Mouse (Mus musculus) kidney, postnatal 10 days (tissue): ENCODE measurements at regions not wholly inside any gene's neighbourhood (a gene's known extent, or its start where the extent isn't known, plus 50 kb on each side); places are given as distances from the start of the nearest gene placed in this dataset.
"Not testable (repeated sequence)": the region's sequence is repeated elsewhere in the genome, so short reads cannot be mapped to it uniquely, and the experiment has no call there.

Experiments used
- DNase-seq: peaks from one replicate; pipeline ENCODE4 v3.0.0; 2021; ENCODE audit warnings: mixed read lengths

DNA sequence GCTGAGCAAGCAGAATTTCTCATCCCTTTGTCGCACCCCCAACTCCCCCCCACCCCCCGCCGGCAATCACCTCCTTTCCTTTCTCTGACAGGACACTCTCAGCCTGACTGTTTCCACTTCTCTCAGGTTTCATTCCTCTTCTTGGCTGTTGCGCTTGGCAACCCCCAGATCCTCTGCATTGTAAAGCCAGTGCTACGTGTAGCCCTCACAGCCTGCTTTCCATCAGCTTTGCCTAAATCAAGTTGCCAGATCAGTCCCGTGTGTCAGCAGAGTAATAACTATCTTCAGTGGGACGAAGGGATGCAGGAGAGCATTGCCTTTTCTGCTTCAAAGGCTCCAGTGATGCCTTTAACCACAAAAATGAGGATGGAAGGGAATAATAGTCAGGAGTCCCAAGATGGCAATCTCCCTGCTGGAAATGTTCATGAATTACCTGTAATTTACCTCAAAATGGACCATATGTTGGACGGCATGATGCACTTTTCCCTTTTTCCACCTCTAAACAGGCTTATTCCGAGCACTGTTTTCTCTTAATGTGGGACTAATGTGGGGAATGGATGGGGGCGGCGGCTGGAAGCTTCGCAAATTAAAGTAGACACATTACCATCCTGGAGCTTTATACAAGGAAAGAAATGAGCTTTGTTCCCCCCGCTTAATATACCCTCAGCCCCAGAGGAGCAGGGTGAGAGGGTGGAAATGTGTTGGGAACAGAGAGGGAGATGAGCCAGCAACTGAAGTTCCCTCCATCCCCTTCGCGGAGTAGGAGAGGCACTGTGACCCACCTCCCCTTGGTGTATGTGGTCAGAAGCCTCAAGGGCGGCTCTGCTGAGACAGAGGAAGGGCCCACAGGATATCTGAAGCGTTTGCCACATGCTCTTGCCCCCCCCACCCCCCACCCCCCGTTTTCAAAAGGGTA lies 168.3 kb upstream of the Npvf start:
- no peak for DNase-seq

- DNase-seq: no peak
These were observed 169.1 kb upstream of the Npvf start for GRCm38 (mm10) chr6:50823220-50823910.

DNA sequence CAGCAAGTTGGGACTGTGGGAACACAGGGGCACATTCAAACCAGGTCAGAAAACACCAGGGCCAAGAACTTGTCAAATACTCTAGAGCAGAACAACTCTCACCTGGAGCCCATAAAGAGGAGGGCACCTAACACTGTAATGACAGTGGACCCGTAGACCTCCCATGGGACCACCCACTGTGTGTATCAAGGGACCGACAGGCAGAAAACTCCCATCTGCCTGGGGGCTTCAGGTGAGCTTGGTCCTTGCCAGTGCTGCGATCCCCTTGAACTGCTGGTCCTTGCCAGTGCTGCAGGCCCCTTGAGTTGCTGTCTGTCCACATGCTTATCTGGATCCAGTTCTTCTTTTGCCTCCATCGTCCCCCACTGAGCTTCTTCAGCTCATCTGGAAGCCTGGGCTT lies 170.2 kb upstream of the Npvf start:
- no peak for DNase-seq

DNA sequence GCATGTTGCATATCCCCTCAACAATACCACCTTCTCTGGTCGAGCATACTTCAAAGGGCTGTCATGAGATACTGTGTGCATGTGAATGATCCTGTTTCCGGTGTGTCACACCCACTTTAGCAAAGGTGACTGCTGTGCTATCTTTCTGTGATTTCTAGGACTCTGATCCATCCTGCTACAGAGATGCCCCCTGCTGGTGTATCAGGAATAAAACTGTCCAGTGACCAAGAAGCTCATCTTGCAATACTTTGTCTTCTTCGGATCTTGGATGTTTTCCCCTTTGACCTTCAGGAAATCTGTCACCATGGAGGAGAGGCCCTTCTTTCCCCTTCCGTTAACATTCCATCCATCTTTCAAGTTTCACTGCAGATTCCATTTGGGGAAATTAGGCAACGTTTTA lies 177.5 kb upstream of the Npvf start:
- DNase-seq: no peak

- no peak for DNase-seq
These were observed 181.9 kb upstream of the Npvf start for GRCm38 (mm10) chr6:50835997-50836625.

DNA sequence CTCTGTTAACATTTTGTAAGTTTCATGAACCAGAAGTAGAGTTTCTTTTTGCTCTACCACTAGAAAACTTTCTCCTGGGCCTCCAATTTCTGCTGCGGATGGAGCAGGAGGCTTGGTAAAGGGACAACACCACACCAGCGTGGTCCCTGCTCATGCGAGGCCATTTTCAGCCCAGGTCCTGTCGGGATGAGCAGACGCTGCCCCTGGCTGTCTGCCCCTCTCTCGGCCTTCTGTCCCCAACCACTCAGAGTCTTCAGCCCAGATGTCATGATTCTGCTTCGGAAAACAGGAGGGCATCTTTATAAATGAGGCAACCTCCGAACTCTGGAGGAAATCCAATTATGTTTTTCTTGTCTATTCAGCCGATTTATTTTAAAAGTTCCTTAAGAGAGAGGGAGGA lies 186.6 kb upstream of the Npvf start:
- no peak for DNase-seq

DNA sequence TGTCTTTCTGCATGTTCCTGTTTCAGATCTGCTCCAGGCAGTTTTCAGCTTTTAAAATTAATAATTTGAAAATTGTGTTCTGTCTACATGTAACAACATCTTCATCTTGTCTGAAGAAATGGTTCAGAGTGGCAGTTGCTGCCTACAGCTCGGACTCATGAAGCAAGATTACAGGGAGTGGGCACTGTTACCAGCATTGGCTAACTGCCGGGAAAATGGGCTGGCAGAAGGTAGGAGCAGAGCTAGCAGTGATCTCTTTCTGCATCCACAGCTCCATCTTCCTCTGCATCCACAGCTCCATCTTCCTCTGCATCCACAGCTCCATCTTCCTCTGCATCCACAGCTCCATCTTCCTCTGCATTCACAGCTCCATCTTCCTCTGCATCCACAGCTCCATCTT lies 191.0 kb upstream of the Npvf start:
- DNase-seq: not testable (repeated sequence)

- DNase-seq: no peak
These were observed 192.7 kb upstream of the Npvf start for GRCm38 (mm10) chr6:50846740-50847516.

DNA sequence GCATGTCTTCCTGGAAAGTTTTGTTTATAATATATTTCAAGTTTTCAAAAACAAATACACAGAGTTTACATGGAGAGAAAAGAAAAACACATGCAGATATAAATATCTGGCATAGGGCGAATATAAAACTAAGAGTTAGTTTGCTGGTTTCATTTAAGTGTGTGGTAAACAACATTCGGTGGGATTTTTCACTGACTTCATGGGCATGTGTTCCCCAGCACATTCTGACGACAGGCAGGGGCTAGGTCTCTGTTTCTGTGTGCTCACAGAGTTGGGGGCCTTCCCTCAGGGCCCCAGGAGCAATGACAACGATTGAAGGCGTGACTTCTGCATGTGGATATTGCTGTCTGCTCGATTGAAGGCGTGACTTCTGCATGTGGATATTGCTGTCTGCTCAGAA lies 193.3 kb upstream of the Npvf start:
- no peak for DNase-seq

DNA sequence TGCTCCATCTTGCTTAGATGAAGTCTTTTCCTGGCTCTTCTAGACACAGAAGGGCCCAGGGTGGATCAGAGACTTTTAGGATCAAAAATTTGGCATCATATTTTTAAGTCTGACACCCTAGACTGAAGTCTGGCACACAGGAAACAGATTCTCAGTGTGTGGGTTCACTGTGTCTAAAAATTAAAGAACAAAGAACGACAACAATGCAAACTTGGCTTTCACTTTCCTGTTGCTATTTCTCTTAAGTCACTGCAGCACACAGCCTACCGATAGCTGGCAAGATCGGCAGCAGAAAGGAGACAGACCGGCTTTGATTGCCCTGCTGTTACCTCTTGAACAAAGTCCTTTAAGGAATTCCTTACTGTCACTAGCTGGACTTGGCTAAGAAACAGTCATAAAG lies 204.9 kb upstream of the Npvf start:
- DNase-seq: no peak

- DNase-seq: no peak
These were observed 223.8 kb upstream of the Npvf start for GRCm38 (mm10) chr6:50877991-50878390.

DNA sequence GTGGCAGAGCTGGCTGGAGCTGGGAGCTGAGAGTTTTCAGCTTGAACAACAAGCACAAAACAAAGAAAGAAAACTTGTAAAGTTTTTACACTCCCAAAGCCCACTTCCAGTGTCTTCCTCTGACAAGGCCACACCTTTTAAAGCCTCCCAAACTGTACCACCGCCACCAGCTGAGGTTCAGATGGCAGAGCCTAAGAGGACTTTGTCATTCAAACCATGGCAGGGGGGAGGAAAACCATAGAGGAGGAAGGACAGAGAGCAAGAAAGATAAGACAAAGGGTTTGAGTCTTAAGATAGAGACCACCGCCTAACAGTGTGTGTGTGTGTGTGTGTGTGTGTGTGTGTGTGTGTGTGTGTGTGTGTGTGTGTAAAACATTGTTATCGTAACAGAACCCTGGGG lies 228.1 kb upstream of the Npvf start:
- DNase-seq: no peak

- DNase-seq: no peak
These were observed 228.5 kb upstream of the Npvf start for GRCm38 (mm10) chr6:50882759-50883158.

GRCm38 (mm10) chr6:50885031-50885430 lies 230.8 kb upstream of the Npvf start:
- DNase-seq: no peak

DNA sequence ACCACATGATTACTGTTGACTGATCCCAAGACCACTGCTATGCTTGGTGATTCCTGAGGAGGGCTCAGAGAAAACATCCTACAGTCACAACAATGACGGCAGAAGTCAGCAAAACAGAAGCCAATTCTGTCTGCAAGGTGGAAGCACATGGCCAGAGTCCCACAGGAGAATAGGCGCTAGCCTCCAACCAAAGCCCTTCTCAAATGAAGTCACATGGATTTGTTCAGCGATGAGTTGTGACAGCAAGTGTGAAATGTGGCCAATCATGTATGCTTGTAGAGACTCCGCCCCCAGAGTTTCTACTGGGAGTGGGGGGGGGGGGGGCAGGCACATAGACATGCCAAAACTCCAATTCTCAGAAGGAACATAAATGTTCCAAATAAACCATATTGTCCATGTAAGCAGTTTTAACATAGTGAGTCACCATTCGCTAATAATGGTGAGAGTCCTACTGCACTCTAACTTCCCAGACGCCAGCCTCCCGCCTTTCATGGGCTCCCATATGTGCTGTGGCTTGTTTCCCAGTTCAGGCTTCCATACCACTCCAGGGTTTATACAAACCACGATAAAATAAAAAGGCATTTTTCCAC lies 231.6 kb upstream of the Npvf start:
- DNase-seq: no peak

GRCm38 (mm10) chr6:50890370-50891204 lies 236.3 kb upstream of the Npvf start:
- peak; percentile 43 for DNase-seq

GRCm38 (mm10) chr6:50891205-50891526 lies 236.9 kb upstream of the Npvf start:
- DNase-seq: no peak

GRCm38 (mm10) chr6:50898792-50899191 lies 244.6 kb upstream of the Npvf start:
- DNase-seq: no peak

GRCm38 (mm10) chr6:50915166-50916030 lies 261.2 kb upstream of the Npvf start:
- no peak for DNase-seq

DNA sequence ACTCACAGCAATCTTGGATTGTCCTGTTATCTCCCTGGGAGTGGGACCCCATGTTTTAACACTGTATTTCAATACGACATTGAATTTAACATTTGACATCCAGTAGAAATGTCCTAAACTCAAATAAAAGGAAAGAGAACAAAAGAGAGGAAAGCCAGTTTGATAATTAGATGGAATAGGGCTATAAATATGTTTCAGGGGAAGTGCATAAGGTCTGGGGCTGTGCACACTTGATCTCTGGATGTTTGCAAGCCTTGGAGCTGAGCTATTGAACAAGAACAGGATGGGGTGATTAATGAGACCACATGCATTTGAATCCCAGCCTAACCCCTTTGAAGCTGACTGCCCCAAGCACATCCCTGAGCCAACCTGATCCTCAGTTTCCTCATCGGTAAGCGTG lies 264.0 kb upstream of the Npvf start:
- DNase-seq: no peak

DNA sequence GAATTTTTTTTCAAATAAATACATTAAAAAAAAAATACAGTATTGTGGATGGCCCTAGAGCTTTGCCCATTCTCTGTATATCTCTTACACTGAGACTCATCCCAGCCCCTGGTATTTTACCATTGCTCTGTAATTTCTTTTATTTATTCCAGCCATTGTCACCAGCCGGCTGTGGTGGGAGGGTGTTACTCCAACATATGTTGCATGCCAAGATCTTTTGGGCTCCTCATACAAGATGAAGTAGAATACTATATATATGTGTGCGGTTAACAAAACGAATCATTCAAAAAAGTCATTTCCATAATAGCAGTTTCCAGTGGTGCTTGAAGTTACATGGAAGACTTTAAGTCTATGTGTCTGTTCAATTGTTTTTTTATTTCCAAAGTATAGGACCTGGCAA lies 268.0 kb upstream of the Npvf start:
- DNase-seq: no peak
